Mouse (Mus musculus) embryonic fibroblast, embryonic 13.5 days (primary cell): ENCODE data around the gene Psip1.

ENCODE experiments used
- CTCF ChIP-seq: IDR thresholded peaks from 2 replicates; pipeline ENCODE4 v1.5.1; 2011; ENCODE audit warnings: mild to moderate bottlenecking, control low read depth, low read length, moderate library complexity, borderline replicate concordance; ENCODE audit not compliant: insufficient read depth
- POLR2A ChIP-seq: IDR thresholded peaks from 2 replicates; pipeline ENCODE4 v1.6.1; 2011; ENCODE audit warnings: low read depth, mild to moderate bottlenecking, control low read depth, low read length, moderate library complexity

GRCm38 (mm10) chr4:83407688-83408087 is 78.6 kb downstream of the Psip1 start:
- TF ChIP-seq POLR2A (no peak), CTCF (no peak)
